Mouse (Mus musculus) Patski (cell line): ENCODE measurements around the gene Mtus2. TPM values are rescaled to one million over a fixed set of nuclear protein-coding genes. Genes with fewer than 3 reads are reported as not detected.

Experiments
- ATAC-seq: fragments of 100-300 bp; one replicate; pipeline ENCODE4 v1.8.0; 2021
- CTCF ChIA-PET: fragments of 350-600 bp; sonication (Branson Sonifier 250); formaldehyde crosslinking; loops from one replicate; lab custom pipeline; 2022; ENCODE audit warnings: inconsistent platforms; lab: Charles Lee
- POLR2A ChIA-PET: fragments of 350-600 bp; sonication (Branson Sonifier 250); formaldehyde crosslinking; loops from one replicate; lab custom pipeline; 2022; ENCODE audit warnings: antibody characterized with exemption, inconsistent platforms; lab: Charles Lee
- DNase-seq: peaks from one replicate; pipeline ENCODE4 v3.0.0-alpha.2; 2011; ENCODE audit warnings: low read depth, low spot score
- H3K27me3 ChIP-seq: fragments of 371-371 bp; one replicate; pipeline ENCODE4 v1.5.1; 2021
- CTCF ChIP-seq: fragments of 100-300 bp; IDR thresholded peaks from one replicate; pipeline ENCODE4 v1.5.1; 2021
- in situ Hi-C: fragments of 300-500 bp; cut with MboI; formaldehyde crosslinking; loops from 3 replicates; pipeline ENCODE4 v1.11.1; 2018; ENCODE audit warnings: low pct_unique_long_range_greater_than_20kb, mixed read lengths
- polyA plus RNA-seq: library from polyadenylated mRNA; unstranded; gene quantifications from one replicate; pipeline ENCODE4 v1.2.3, GENCODE M21; 2021

Gene Mtus2
- polyA plus RNA-seq, 1 experiment from 2014 or later: 1.3 TPM

GRCm38 (mm10) chr5:148363441-148364113 lies 406.5 kb downstream of the Mtus2 start:
- in situ Hi-C loops: loop anchor here (25.0 kb wide), 1 partner anchor 1024 kb away; no protein-coding TSS in a partner anchor
- CTCF ChIA-PET: interaction anchor here (1.7 to 2.1 kb wide), 3 partner anchors 28 to 36 kb away, joined by 4 to 7 read pairs (median 6); partner anchors contain the start of gene Slc7a1
- DNase-seq: no peak
- no peak for TF ChIP-seq CTCF
- ATAC-seq: no peak
- H3K27me3 ChIP-seq: no peaks in the 10 kb centered on the region
- POLR2A ChIA-PET: interaction anchor here (0.5 to 0.6 kb wide), 2 partner anchors 17 to 1377 kb away, joined by 3 to 4 read pairs; no protein-coding TSS in a partner anchor

Other genes starting within 250 kb of the Mtus2 start
- 14.7 TPM for gene Flt1, start 231.3 kb upstream of the Mtus2 start, polyA plus RNA-seq
- gene Pomp, start 96.9 kb upstream of the Mtus2 start, polyA plus RNA-seq: 392 TPM
- 4.6 TPM for gene Slc46a3, start 62.5 kb upstream of the Mtus2 start, polyA plus RNA-seq